Mouse (Mus musculus): ENCODE data around the gene Scg2. TPM values are rescaled to one million over a fixed set of nuclear protein-coding genes. Genes with fewer than 3 reads are reported as not detected.

Gene Scg2
- not detected in 2 replicates for polyA plus RNA-seq (2012; ENCODE audit: insufficient read depth, low replicate concordance)

DNA sequence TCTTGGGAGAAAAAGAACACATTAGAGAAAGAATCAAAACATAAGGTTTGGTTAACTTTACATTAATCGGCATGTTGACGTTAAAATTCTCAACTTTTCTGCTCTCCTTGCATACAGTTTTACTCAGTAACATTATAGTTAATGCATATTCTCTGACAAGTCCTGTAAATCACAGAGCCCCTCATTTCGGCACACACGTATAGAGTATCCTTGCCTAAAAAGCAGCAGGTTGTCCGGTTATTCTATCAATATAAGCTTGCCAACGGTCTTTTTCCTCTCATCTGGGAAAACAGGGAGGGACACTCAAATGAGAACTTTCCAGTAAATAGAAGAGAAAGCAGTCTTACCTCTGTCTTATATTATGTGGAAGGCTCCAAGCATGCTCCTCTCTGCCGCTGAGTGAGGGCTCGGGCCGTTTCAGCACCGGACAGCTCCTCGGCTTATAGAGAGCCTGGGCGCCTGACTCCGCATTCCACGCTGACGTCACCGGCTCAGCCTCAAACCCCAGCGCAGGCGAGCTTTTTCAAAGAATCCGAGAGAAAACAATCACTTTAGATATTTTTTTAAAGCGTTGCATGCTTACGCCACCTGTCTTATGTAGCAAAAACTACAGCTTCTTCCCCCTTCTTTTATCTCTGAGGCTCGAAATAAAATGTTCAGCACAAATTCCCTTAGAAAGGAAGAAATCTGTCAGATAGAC, at the start of gene Scg2:
Gene Scg2, minus strand, starts transcription at position 512 of the 700 bp plus-strand sequence.
- no peaks in the 10 kb centered on the region for H3K36me3 ChIP-seq (replicated peaks; ENCODE audit: low read length)
- 0 out of 2 replicates have a peak, but pooled peaks cover 3% of the 10 kb centered on the region for H3K9me3 ChIP-seq
- no peaks in the 10 kb centered on the region for H3K27me3 ChIP-seq (replicated peaks)
- H3K4me3 ChIP-seq (replicated peaks) = no peak within 1 kb of the TSS
- H3K4me1 ChIP-seq = no peaks in the 10 kb centered on the region
- TF ChIP-seq GATA1 (IDR thresholded peaks at IDR 0.05; ENCODE audit: borderline replicate concordance, low read length) (no peak), FLI1 (IDR thresholded peaks at IDR 0.05; ENCODE audit: low read length) (no peak)

DNA sequence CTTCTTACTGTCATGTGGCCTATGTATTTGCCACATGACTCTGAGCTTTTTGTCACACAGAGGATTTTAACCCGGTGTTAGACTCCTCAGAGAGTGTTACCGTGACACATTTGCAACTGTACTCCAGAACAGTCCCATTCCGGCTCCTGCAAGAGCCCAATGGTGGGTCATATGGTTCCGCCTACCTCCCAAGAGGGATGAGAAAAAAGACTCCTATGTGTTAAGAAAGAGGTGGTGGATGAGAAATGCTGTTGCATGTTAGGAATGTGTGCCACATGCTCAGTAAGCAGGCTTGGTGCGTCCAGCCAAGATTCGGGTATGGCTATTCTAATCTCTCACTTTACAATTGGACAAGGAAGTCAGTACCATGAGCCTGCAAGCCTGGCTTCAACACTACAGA, 45.6 kb upstream of the Scg2 start:
- TF ChIP-seq GATA1 (IDR thresholded peaks at IDR 0.05; ENCODE audit: borderline replicate concordance, low read length) (no peak), FLI1 (IDR thresholded peaks at IDR 0.05; ENCODE audit: low read length) (no peak)
- Histone ChIP-seq H3K27me3 (replicated peaks) (no peaks in the 10 kb centered on the region), H3K36me3 (replicated peaks; ENCODE audit: low read length) (no peaks in the 10 kb centered on the region), H3K4me3 (replicated peaks) (no peak overlapping the region), H3K4me1 (no peaks in the 10 kb centered on the region), H3K9me3 (no peaks in the 10 kb centered on the region)

DNA sequence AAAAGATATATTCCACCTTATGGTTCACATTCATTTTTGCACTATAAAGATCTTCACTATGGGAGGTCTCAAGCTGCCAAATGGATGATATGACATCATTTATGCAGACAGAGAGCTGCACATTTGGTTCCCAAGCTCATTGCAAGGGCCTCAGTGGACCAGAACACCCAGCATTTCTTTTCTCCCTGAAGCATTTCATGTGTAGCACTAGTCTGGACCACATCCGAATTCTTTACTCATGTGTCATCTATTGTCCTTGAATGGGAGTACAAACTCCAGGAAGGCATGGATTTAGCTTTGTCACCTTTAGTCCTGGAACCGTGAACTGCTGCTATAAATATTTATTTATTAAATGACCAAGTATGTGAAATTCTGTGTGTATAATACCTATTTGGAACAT, 30.9 kb upstream of the Scg2 start:
- no peak overlapping the region for H3K4me3 ChIP-seq (replicated peaks)
- no peaks in the 10 kb centered on the region for H3K4me1 ChIP-seq
- no peaks in the 10 kb centered on the region for H3K27me3 ChIP-seq (replicated peaks)
- no peak for TF ChIP-seq GATA1 (IDR thresholded peaks at IDR 0.05; ENCODE audit: borderline replicate concordance, low read length)
- TF ChIP-seq FLI1 (IDR thresholded peaks at IDR 0.05; ENCODE audit: low read length) = no peak
- H3K36me3 ChIP-seq (replicated peaks; ENCODE audit: low read length) = no peaks in the 10 kb centered on the region
- H3K9me3 ChIP-seq = no peaks in the 10 kb centered on the region; the same call in 1 of the 2 replicates

DNA sequence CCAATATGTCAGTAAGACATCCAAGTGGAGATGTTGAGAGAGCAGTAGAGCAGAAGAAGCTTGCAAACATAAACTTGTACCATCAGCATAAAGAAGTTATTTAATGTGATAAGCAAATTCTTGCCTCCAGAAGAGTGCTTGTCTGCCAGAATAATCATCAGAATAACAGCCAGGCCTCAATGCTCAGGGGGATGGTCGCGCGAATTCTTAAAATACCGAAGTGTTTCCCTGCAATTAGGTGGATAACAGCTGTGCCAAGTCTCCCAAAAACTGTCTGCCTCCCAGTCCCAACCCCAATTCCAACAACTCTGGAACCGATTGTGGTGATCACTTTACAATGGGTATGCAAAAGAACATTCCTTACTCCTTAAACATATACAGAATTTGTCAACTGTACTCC, 30.0 kb upstream of the Scg2 start:
- no peak overlapping the region for H3K4me3 ChIP-seq (replicated peaks)
- no peaks in the 10 kb centered on the region for H3K36me3 ChIP-seq (replicated peaks; ENCODE audit: low read length)
- no peaks in the 10 kb centered on the region for H3K9me3 ChIP-seq
- TF ChIP-seq GATA1 (IDR thresholded peaks at IDR 0.05; ENCODE audit: borderline replicate concordance, low read length) = no peak
- no peak for TF ChIP-seq FLI1 (IDR thresholded peaks at IDR 0.05; ENCODE audit: low read length)
- H3K27me3 ChIP-seq (replicated peaks) = no peaks in the 10 kb centered on the region
- H3K4me1 ChIP-seq = no peaks in the 10 kb centered on the region

DNA sequence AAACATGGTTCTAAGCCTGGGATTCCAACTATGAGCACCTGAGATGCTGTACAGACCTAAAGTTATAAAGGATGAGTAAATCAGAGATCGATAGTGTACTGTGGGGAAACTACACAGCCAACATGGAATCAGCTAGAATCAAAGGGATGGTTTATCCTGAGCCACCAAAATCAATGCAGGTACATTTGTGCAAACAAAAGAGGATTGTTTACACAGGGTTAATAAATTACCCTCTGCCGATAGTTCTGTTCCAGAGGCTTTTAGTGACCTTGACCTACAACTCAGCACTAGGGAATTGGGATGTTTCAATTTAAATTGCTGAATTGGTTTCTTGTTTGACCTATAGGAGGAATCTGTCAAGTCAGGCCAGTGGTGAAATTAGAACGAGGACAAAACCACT, 26.7 kb upstream of the Scg2 start:
- Histone ChIP-seq H3K36me3 (replicated peaks; ENCODE audit: low read length) (no peaks in the 10 kb centered on the region), H3K27me3 (replicated peaks) (no peaks in the 10 kb centered on the region), H3K4me3 (replicated peaks) (no peak overlapping the region), H3K9me3 (no peaks in the 10 kb centered on the region), H3K4me1 (no peaks in the 10 kb centered on the region)
- TF ChIP-seq GATA1 (IDR thresholded peaks at IDR 0.05; ENCODE audit: borderline replicate concordance, low read length) (no peak), FLI1 (IDR thresholded peaks at IDR 0.05; ENCODE audit: low read length) (no peak)

DNA sequence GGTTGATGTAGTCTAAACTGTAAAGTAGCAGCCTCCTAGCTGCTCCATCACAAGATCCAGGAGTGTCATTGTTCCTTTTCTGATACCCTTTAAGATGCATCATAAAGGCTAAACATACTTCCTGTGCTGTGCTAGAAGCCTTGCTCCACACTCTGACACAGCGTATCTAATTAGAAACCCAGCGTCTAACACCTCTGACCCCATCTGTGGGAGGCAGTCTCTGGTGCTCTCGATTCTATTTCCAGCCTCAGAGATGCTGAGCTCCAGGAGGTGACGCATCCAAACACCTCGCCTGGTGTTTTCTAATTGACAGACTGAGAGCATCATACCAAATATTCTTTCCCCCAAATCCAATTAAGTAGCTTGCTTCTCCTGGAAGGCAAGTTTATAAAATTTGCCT, 18.6 kb upstream of the Scg2 start:
- Histone ChIP-seq H3K27me3 (replicated peaks) (no peaks in the 10 kb centered on the region), H3K9me3 (no peaks in the 10 kb centered on the region), H3K4me1 (no peaks in the 10 kb centered on the region), H3K36me3 (replicated peaks; ENCODE audit: low read length) (no peaks in the 10 kb centered on the region), H3K4me3 (replicated peaks) (no peak overlapping the region)
- TF ChIP-seq GATA1 (IDR thresholded peaks at IDR 0.05; ENCODE audit: borderline replicate concordance, low read length) = no peak

DNA sequence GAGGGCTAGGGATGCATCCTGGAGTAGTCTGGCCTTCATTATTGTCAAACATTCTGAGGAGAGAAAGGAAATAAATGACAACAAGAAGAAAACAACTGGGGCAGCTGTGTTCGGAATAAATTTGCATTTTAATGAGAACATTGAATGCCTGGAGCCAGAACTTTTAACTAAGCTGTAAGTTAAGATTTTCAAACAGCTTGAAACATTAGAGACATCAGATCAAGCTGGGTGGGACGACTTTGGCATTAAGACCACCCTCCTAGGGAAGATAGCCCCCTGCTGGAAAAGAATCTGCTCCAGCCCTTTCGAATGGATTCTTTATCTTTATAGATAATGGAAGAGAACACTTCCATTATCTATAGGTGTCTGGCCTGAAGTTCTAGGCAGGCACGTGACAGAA, 14.2 kb upstream of the Scg2 start:
- no peaks in the 10 kb centered on the region for H3K36me3 ChIP-seq (replicated peaks; ENCODE audit: low read length)
- H3K4me3 ChIP-seq (replicated peaks) = no peak overlapping the region
- no peaks in the 10 kb centered on the region for H3K9me3 ChIP-seq
- no peaks in the 10 kb centered on the region for H3K4me1 ChIP-seq
- TF ChIP-seq FLI1 (IDR thresholded peaks at IDR 0.05; ENCODE audit: low read length) (no peak), GATA1 (IDR thresholded peaks at IDR 0.05; ENCODE audit: borderline replicate concordance, low read length) (no peak)
- no peaks in the 10 kb centered on the region for H3K27me3 ChIP-seq (replicated peaks)

DNA sequence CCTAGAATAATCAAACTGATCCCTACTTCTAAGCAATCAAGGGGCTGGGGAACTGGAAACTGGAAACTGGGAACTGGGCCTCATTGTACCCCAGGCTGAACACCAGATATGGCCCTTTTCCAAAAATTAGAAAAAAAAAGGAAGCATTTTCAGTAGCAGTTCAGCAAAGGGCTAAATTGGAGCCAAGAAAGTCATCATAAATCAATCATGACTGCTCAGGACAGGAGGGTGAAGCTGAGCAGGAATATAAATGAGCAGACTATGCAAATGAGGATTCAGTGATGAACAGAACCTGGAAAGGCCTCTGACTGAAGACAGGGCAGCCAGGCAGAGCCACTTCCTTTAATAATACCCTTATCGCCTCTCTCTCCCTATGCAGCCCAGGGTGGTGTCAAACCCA, 12.4 kb upstream of the Scg2 start:
- no peak overlapping the region for H3K4me3 ChIP-seq (replicated peaks)
- no peaks in the 10 kb centered on the region for H3K27me3 ChIP-seq (replicated peaks)
- TF ChIP-seq FLI1 (IDR thresholded peaks at IDR 0.05; ENCODE audit: low read length) (no peak), GATA1 (IDR thresholded peaks at IDR 0.05; ENCODE audit: borderline replicate concordance, low read length) (no peak)
- H3K4me1 ChIP-seq = no peaks in the 10 kb centered on the region
- H3K36me3 ChIP-seq (replicated peaks; ENCODE audit: low read length) = no peaks in the 10 kb centered on the region
- no peaks in the 10 kb centered on the region for H3K9me3 ChIP-seq

DNA sequence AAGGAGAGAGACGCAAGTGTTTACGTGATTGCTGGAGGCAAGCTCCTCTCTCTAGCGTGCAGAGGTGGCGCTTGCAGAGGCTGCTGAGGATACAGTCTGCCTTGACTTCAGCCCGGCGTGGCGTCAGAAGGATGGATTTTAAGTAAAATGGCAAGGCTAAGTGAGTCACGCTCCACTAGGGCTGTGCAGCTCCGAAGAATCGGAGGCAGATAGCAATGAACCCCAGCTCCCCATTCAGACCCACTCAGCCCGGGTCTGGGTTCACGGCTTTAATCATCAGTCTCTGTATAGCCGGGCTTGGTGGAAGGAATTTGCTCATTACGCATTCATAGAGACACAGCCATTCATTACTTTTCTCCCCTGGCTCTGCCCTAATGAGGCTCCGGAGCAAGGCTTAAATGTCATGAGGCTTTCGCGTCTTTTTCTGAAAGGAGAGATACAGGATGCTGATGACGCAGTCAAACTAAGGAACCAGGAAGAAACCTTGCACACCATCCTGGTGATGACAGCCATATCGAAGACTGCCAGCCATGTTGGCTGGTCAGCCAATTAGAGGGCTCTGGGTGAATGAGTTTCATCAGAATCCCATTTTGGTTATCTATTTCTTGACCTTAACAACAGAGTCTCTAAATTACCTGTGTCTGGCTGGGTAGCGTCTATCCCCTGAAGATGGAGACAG, 10.6 kb upstream of the Scg2 start:
- H3K36me3 ChIP-seq (replicated peaks; ENCODE audit: low read length) = no peaks in the 10 kb centered on the region
- no peaks in the 10 kb centered on the region for H3K9me3 ChIP-seq
- no peak overlapping the region for H3K4me3 ChIP-seq (replicated peaks)
- no peaks in the 10 kb centered on the region for H3K27me3 ChIP-seq (replicated peaks)
- TF ChIP-seq GATA1 (IDR thresholded peaks at IDR 0.05; ENCODE audit: borderline replicate concordance, low read length) (no peak), FLI1 (IDR thresholded peaks at IDR 0.05; ENCODE audit: low read length) (no peak)
- no peaks in the 10 kb centered on the region for H3K4me1 ChIP-seq

DNA sequence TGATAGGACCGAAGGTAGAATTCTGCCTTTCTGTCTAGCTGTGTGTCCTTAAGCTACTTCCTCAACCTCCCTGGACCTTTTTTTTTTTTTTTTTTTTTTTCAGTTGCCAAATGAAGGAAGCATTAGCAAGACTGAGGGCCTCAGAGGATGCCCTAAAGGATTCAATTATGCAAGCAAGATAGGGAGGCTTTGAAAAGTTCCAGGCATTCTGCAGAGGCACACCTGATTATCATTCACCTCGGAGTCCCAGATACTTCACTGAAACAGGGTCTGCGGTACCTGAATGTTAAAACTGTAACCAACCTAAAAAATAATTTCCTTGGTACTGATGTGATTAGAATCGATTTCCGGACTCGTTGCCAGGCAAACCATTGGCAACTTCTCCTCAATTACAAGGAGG, 10.0 kb upstream of the Scg2 start:
- TF ChIP-seq FLI1 (IDR thresholded peaks at IDR 0.05; ENCODE audit: low read length) = no peak
- TF ChIP-seq GATA1 (IDR thresholded peaks at IDR 0.05; ENCODE audit: borderline replicate concordance, low read length) = no peak
- no peaks in the 10 kb centered on the region for H3K9me3 ChIP-seq
- H3K4me1 ChIP-seq = no peaks in the 10 kb centered on the region
- no peaks in the 10 kb centered on the region for H3K27me3 ChIP-seq (replicated peaks)
- no peak overlapping the region for H3K4me3 ChIP-seq (replicated peaks)
- no peaks in the 10 kb centered on the region for H3K36me3 ChIP-seq (replicated peaks; ENCODE audit: low read length)

All from megakaryocyte, embryonic 14.5 days (primary cell).